Mouse (Mus musculus) macrophage (primary cell): ENCODE results near the gene Rrp1b. TPM values are rescaled to one million over a fixed set of nuclear protein-coding genes. Genes with fewer than 3 reads are reported as not detected.
"Not testable (repeated sequence)": the region's sequence is repeated elsewhere in the genome, so short reads cannot be mapped to it uniquely, and the experiment has no call there.

Experiments used
- H3K27ac ChIP-seq: fragments of 350-480 bp; formaldehyde crosslinking; 2 replicates; pipeline ENCODE4 v1.9.0; 2021
- H3K36me3 ChIP-seq: fragments of 350-480 bp; formaldehyde crosslinking; 2 replicates; pipeline ENCODE4 v1.9.0; 2021; ENCODE audit errors: inconsistent target
- H3K4me3 ChIP-seq: fragments of 350-480 bp; formaldehyde crosslinking; 2 replicates; pipeline ENCODE4 v1.9.0; 2021; ENCODE audit errors: inconsistent target
- H3K79me2 ChIP-seq: fragments of 350-480 bp; formaldehyde crosslinking; 2 replicates; pipeline ENCODE4 v1.9.0; 2021; ENCODE audit errors: inconsistent target
- WGBS: methylation state at CpG from one replicate; pipeline ENCODE4 v1.1.7; 2026; ENCODE audit warnings: inconsistent platforms; ENCODE audit not compliant: missing documents; 5-methylcytosine and 5-hydroxymethylcytosine counted together
- polyA plus RNA-seq: library from polyadenylated mRNA; stranded (reverse); fragments of 250-400 nt; gene quantifications from 3 replicates; pipeline ENCODE4 v1.2.4, GENCODE M21; 2018; ENCODE audit warnings: inconsistent platforms

Gene Rrp1b
- polyA plus RNA-seq, 1 experiment from 2014 or later, result 7.3 TPM

DNA sequence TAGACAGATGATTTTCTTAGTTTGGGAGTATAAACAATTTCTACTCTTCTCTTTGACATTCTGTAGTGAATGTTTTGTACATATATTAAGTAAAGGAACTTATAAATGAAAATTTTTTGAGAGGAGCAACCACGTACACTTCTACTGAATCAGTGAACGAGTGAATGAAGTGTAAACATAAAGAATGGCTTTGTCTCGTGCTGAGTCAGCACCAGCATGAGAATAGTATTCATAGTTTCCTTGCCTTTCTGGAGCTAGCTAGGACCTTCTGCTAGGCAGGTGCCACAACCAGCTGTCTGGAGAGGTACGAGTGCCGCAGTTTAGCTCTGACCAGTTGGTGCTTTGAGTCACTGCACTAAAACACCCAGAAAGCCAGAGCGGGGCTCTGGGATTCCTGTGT is 14.7 kb downstream of the Rrp1b start:
- WGBS, result 94% methylated on average over 6 of the region's 6 CpGs
- H3K27ac ChIP-seq, result no peak overlapping the region
- peaks cover 9% of the 10 kb centered on the region; the same call in 1 of the 2 replicates for H3K36me3 ChIP-seq
- H3K4me3 ChIP-seq, result no peak overlapping the region
- no peaks in the 10 kb centered on the region; the same call in 1 of the 2 replicates for H3K79me2 ChIP-seq

DNA sequence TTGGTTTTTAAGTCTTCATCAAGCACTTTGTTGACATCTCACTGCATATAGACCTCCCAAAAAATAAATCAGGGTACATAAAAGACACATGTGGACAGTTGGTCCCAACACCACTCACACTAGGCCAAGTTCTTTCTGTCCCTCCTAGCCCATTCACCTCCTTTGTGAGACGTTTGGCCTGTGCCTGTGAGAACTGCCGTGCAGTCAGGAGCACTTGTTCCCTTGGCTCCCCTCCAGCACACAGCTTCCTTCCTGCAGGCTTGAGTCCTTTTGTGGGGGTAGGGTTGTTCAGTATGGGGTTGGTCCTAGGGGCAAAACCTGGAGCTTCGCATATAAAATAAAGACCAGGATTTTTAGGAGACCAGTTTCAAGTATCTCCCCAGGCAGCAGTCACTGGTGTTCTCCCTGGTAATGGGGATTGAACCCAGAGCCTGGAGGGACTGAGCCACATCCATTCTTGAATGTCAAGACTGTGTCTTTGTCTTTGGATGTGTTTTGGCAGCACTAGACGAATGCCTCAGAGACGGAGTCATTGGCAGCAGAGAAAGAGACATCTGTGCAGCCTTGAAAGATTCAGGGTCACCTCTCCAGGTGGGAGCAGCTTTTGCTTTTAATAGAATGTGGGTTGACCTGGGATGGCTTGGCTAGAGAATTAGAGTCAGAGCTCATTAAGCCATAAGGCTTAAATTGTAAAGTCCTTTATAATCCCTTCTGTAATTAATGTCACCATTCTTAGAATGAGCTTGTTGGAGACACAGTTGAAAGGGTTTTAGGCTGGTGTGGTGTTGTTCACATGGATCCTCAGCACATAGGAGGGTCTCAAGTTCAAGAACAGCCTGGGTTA is 16.6 kb downstream of the Rrp1b start:
- 57% methylated on average over 5 of the region's 5 CpGs for WGBS
- Histone ChIP-seq H3K27ac (no peak overlapping the region), H3K36me3 (peaks cover 19% of the 10 kb centered on the region), H3K79me2 (no peaks in the 10 kb centered on the region), H3K4me3 (no peak overlapping the region)

DNA sequence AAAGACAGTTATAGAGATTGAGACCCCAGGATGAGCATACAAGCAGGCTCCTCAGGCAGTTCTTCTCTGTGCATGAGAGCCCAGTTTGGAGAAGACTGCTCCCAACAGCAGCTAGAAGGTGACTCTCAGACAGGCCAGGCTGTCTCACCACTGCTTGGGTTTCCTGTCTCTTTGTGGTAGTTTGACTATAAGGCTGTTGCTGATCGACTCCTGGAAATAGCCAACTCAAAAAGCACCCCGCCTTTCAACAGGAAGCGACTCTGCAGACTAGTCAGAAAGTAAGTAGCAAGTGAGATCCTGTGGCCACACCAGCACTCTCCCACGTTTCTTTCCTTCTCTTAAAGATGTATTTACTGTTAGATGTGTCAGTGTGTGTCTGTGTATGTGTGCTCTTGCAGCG is 17.8 kb downstream of the Rrp1b start:
- Histone ChIP-seq H3K27ac (no peak overlapping the region), H3K36me3 (peaks cover 31% of the 10 kb centered on the region), H3K4me3 (no peak overlapping the region), H3K79me2 (no peaks in the 10 kb centered on the region)
- WGBS, result 62% methylated on average over 5 of the region's 5 CpGs

- peaks cover 27% of the 10 kb centered on the region for H3K36me3 ChIP-seq
- WGBS, result 84% methylated on average over 2 of the region's 2 CpGs
- H3K27ac ChIP-seq, result no peak overlapping the region
- no peak overlapping the region for H3K4me3 ChIP-seq
- no peaks in the 10 kb centered on the region for H3K79me2 ChIP-seq
Measured at GRCm38 (mm10) chr17:32057843-32058242, 21.9 kb downstream of the Rrp1b start.

- 93% methylated on average over 2 of the region's 2 CpGs for WGBS
- H3K4me3 ChIP-seq, result no peak overlapping the region
- H3K27ac ChIP-seq, result no peak overlapping the region
- H3K36me3 ChIP-seq, result peaks cover 27% of the 10 kb centered on the region
- H3K79me2 ChIP-seq, result no peaks in the 10 kb centered on the region
Measured at GRCm38 (mm10) chr17:32059084-32059483, 23.2 kb downstream of the Rrp1b start.

DNA sequence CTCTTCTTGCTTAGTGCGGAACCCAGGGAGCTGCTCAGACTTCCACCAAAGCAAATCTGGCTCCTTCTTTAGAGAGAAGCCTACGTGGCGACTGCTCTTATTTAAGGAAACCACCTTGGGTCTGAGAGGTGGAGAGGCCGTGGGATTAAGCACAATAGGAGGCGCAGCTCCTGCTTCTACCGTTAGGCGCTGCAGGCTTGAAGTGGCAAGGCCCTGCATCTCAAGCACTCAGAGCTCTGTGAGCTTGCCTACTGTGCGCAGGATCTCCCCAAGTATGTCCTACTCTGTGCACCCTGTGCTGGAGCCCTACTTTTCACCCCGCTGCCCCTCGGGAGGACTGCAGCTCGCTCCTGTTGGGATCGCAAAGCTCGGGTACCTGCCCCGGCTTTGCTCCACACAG is 25.3 kb downstream of the Rrp1b start:
- WGBS, result 95% methylated on average over 14 of the region's 14 CpGs
- H3K36me3 ChIP-seq, result peaks cover 27% of the 10 kb centered on the region
- no peak overlapping the region for H3K4me3 ChIP-seq
- H3K27ac ChIP-seq, result no peak overlapping the region
- H3K79me2 ChIP-seq, result no peaks in the 10 kb centered on the region

DNA sequence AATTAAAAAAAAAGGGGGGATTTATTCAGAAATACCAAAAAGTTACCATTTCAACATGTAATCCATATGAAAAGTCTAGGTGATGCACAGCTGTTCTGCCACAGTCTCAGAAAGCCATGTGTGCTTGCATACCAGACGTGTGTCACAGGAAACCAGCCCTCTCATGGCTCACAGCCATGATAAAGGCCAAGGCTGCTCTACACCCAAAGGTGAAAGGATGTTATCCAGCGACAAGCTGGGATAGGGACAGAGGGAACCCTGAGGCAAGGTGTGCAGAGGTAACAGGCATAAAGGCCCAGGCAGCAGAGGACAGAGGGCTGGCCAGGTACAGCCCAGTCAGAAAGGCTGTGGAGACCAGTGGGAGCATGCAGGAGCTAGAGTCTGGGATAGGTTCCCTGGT is 27.8 kb downstream of the Rrp1b start:
- WGBS, result 94% methylated on average over 2 of the region's 2 CpGs
- Histone ChIP-seq H3K27ac (no peak overlapping the region), H3K4me3 (no peak overlapping the region), H3K36me3 (peaks cover 5% of the 10 kb centered on the region), H3K79me2 (no peaks in the 10 kb centered on the region)

- WGBS, result 60% methylated on average over 8 of the region's 8 CpGs
- H3K4me3 ChIP-seq, H3K27ac ChIP-seq, H3K36me3 ChIP-seq, H3K79me2 ChIP-seq: not testable (repeated sequence)
Measured at GRCm38 (mm10) chr17:32064762-32065161, 28.9 kb downstream of the Rrp1b start.

GRCm38 (mm10) chr17:32067541-32067940 is 31.6 kb downstream of the Rrp1b start:
- H3K79me2 ChIP-seq, result no peaks in the 10 kb centered on the region
- H3K36me3 ChIP-seq, result no peaks in the 10 kb centered on the region
- no peak overlapping the region for H3K27ac ChIP-seq
- H3K4me3 ChIP-seq, result no peak overlapping the region
- WGBS, result 67% methylated on average over 9 of the region's 9 CpGs

DNA sequence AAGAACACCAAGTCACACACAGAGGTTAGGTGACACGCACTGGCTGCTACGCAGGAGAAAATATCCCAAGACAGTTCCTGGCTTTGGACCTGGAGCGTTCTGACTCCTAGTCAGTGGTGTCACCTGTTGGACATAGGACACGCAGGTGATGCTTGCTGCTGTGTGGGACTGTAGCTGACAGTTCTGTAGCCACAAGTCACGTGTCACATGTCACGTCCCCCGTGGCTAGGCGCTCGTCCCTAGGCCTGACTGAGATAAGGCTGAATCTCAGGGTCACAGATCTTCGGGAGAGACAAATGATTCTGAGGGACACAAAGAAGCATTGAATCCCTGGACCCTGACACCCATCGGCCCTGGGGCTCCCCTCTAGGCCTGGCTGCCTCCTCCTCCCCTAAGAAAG is 32.5 kb downstream of the Rrp1b start:
- no peak overlapping the region for H3K4me3 ChIP-seq
- H3K79me2 ChIP-seq, result no peaks in the 10 kb centered on the region
- 92% methylated on average over 11 of the region's 11 CpGs for WGBS
- H3K27ac ChIP-seq, result no peak overlapping the region
- no peaks in the 10 kb centered on the region for H3K36me3 ChIP-seq

DNA sequence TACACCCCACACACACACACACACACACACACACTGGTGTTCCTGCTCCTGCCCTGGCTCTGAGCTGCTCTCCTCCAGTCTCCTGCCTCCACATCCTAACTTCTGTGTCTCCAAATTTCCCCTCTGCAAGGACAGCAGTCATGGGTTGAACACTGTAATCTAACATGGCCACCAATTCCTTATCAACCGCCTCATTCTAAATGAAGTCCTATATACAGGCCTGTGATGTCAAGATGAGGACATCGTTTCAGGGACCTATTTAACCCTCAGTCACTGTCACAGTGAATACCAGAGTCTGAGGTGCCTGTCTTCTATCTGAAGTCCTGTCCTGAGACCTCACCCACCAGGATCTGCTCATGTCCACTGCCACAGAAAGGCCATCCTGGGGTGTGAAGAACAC is 32.9 kb downstream of the Rrp1b start:
- 82% methylated on average over 2 of the region's 2 CpGs for WGBS
- H3K79me2 ChIP-seq, result no peaks in the 10 kb centered on the region

GRCm38 (mm10) chr17:32073359-32073758 is 37.5 kb downstream of the Rrp1b start:
- Histone ChIP-seq H3K4me3 (no peak overlapping the region), H3K27ac (no peak overlapping the region), H3K79me2 (no peaks in the 10 kb centered on the region), H3K36me3 (no peaks in the 10 kb centered on the region)
- 12% methylated on average over 2 of the region's 2 CpGs for WGBS

More for the DNA sequence above, 32.9 kb downstream of the Rrp1b start:
- Histone ChIP-seq H3K27ac (no peak overlapping the region), H3K36me3 (no peaks in the 10 kb centered on the region), H3K4me3 (no peak overlapping the region)

- H3K79me2 ChIP-seq, result no peaks in the 10 kb centered on the region
- H3K4me3 ChIP-seq, result no peak overlapping the region
- H3K27ac ChIP-seq, result no peak overlapping the region
- 55% methylated on average over 4 of the region's 4 CpGs for WGBS
- H3K36me3 ChIP-seq, result no peaks in the 10 kb centered on the region
Measured at GRCm38 (mm10) chr17:32074658-32075057, 38.8 kb downstream of the Rrp1b start.

DNA sequence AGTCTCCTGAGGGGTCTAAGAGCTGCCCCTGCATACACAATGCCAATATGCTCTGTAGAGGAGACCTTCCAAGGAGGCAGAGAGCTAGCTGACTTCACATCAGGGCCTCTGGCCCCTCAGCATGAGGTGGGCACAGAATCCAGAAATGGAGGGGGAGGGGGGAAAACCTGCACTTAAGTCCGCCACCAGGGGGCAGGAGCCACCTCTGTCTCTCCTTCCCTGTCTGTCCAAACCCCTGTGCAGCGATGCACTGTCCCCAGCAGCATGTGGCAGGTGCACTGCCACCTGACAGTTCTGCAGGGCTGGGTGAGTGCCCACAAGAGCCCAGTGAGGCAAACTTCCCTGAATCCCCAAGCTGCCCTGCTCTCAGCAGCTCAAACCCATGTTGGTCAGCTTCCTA is 39.3 kb downstream of the Rrp1b start:
- H3K79me2 ChIP-seq, result no peaks in the 10 kb centered on the region
- no peak overlapping the region for H3K27ac ChIP-seq
- no peak overlapping the region for H3K4me3 ChIP-seq
- WGBS, result 20% methylated on average over 1 of the region's 2 CpGs
- no peaks in the 10 kb centered on the region for H3K36me3 ChIP-seq

- Histone ChIP-seq H3K27ac (no peak overlapping the region), H3K36me3 (no peaks in the 10 kb centered on the region), H3K4me3 (no peak overlapping the region), H3K79me2 (no peaks in the 10 kb centered on the region)
- 93% methylated on average over 2 of the region's 2 CpGs for WGBS
Measured at GRCm38 (mm10) chr17:32083351-32083750, 47.5 kb downstream of the Rrp1b start.

DNA sequence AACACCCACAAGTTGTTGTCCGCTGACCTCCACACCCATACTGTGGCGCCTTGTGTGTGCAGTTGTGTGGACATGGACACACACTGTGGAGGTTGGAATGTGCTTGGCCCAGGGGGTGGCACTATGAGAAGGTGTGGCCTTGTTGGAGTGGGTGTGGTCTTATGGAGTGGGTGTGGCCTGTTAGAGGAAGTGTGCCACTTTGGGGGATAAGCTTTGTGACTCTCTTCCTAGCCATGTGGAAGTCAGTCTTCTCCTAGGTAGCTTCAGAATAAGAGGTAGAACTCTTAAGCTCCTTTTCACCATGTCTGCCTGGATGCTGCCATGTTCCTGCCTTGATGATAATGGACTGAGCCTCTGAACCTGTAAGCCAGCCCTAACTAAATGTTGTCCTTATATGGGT is 51.2 kb downstream of the Rrp1b start:
- no peak overlapping the region for H3K4me3 ChIP-seq

More for the DNA sequence above, 51.2 kb downstream of the Rrp1b start:
- H3K36me3 ChIP-seq, result no peaks in the 10 kb centered on the region
- 80% methylated on average over 2 of the region's 2 CpGs for WGBS
- no peak overlapping the region for H3K27ac ChIP-seq
- no peaks in the 10 kb centered on the region for H3K79me2 ChIP-seq
